Mouse (Mus musculus) left cerebral cortex, postnatal 10 days (tissue): ENCODE measurements around the gene Dnaaf3. TPM values are rescaled to one million over a fixed set of nuclear protein-coding genes. Genes with fewer than 3 reads are reported as not detected.
"Not testable (repeated sequence)": the region's sequence is repeated elsewhere in the genome, so short reads cannot be mapped to it uniquely, and the experiment has no call there.

Source experiments
- DNase-seq, 2 experiments: peaks; one replicate each; pipeline ENCODE4 v3.0.0; 2021 to 2022; ENCODE audit warnings: low spot score in 2 of 2, mixed read lengths in 1 of 2; ENCODE audit errors: extremely low spot score in 1 of 2
- intact Hi-C: fragments of 180-260 bp; cut with DNase I; formaldehyde crosslinking; loops from one replicate; pipeline ENCODE4 v1.15.1; 2025
- total RNA-seq, 2 experiments: library from RNA; stranded (reverse); gene quantifications; 2 replicates each; pipeline ENCODE4 v1.2.3; 2021

Gene Dnaaf3
- total RNA-seq: under 1 TPM; 0.51 to 0.69 TPM

- peak; percentile 26 to 74 for DNase-seq
- intact Hi-C loops: no loop called here
Observed at GRCm38 (mm10) chr7:4532005-4532729, at the start of gene Dnaaf3. Gene Dnaaf3, minus strand, starts transcription at chr7:4532453.

DNA sequence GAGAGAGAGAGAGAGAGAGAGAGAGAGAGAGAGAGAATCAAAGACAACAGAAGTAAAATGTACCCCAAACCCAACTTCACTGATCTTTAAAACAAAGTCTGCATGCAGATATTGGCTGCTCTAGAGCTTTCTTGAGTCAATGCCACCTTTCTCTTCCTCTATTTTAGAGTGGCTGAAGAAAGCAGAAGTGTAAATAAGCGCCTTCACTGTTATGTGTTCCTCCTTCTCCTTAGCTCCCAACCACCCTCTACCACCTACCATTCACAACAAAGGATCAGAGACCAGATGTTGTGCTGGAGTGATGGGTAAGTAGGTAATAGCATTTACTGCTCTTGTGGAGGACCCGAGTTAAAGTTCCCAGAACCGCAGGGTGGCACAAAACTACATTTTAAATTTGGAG is 49.2 kb upstream of the Dnaaf3 start:
- intact Hi-C loops, DNase-seq: not testable (repeated sequence)

- intact Hi-C loops, DNase-seq: not testable (repeated sequence)
Observed at GRCm38 (mm10) chr7:4572361-4572760, 40.1 kb upstream of the Dnaaf3 start.

GRCm38 (mm10) chr7:4562660-4563059 is 30.4 kb upstream of the Dnaaf3 start:
- no peak for DNase-seq
- intact Hi-C loops: loop anchor here (5.0 kb wide), 1 partner anchor 40 kb away; the partner anchor contains the start of gene Ptprh

DNA sequence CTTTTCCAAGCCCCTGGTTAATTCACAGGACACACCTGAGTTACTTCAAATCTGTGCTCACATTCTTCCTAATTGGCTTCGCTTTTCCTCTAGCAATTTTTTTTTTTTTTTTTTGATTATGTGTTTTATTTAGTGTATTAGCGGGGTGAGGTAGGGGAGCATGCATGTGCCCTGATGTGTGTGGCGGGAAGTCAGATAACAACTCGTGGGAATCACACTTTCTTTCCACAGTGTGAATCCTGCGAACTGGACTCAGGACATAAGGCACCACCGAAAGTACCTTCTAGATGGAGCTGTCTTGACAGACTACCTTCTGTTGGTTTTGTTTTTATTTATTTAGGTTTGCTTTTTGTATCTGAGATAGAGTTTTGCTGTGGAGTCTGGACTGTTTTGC is 24.9 kb upstream of the Dnaaf3 start:
- intact Hi-C loops: loop anchor here (5.0 kb wide), 1 partner anchor 240 kb away; no protein-coding TSS in a partner anchor
- DNase-seq: no peak

DNA sequence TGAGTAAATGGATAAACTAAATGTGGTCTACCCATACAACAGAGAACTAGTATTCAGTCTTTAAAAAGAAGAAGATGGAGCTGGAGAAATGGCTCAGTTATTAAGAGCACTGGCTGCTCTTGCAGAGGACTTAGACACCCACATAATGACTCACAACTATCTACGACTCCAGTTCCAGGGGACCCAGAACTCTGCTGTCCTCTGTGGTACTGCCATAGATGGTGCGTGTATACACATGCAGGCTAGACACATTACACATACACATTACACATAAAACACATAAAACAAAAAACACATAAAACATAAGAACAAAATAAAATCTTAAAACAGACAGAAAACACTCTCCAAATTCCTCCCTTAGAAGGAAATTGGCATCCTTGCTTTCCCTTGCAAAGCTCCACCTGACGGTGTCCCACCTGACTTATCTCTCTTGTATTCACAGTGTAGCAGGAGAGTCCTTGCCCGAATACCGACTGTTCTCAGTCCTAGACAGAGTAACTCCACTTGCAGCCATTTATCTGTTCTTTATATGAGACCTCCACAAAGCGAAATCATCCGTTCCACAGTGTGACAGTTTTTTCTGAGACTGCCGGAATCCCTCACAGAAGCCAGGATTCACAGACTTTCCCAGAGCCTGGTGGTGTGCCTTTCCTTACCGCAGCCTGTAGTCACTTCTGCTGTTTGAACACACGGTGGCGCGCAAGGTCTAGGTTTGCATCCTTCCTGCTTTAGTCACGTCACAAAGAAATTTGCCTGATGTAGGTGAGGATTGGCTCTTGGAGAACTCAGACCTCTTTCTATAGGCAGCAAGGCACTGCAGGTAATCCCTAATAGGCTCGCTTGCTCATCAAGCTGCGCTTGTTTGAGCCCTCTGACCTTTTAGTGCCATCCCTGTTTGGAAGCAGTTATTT is 24.3 kb upstream of the Dnaaf3 start:
- DNase-seq: peak; percentile 77 to 80
- intact Hi-C loops: loop anchor here (5.0 kb wide), 1 partner anchor 241 kb away; no protein-coding TSS in a partner anchor

- peak; percentile 66 to 83 for DNase-seq
- intact Hi-C loops: no loop called here
Observed at GRCm38 (mm10) chr7:4547221-4547641, 15.0 kb upstream of the Dnaaf3 start, which contains the start of gene Syt5. Gene Syt5, minus strand, starts transcription at chr7:4547541.

DNA sequence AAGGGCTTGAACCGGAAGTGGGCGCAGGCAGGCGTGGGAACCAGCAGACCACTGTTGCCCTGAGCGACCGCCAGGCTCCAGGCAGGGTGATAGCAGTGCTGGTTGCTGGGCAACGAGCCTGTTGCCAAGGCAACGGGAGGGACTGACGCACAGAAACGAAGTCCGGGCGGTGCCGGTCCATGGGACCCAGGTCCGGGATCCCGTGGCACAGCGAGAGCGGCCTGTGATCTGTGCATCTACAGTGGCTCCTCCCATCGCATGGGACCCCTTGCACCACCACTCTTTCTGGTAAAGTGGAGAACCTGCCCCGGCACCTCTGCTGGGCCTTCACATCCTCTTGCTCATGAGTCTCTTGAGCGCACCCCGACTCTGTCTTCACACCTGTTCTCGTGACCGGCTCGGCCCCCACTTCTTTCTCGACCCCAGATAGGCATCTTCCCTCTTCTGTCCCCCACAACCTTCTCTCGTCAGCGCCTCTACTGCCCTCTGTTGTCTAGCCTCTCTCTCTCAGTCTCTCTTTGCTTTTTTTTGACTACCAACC is 14.4 kb upstream of the Dnaaf3 start:
- DNase-seq: peak; percentile 96
- intact Hi-C loops: no loop called here

DNA sequence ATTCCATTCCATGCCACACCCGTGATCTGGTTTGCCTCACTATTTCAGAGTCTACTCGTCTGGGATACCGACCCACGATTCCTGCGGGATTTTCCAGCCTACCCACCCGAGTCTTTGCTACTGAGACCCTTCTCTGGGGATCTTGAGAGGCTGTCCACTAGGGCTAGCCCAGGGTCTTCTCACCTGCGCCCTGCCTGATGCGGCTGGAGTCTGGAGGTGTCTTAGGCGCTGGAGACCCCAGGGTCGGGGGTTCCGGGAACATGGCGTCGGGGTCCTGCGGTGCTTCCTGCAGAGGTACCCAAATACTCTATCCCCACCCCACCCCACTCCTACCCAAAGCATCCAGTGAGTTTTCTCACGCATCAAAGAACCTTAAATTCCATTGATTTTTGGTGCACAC is 13.8 kb upstream of the Dnaaf3 start:
- peak in 1 of 2 experiments; percentile 53 for DNase-seq
- intact Hi-C loops: no loop called here

- intact Hi-C loops: no loop called here
- DNase-seq: no peak
Observed at GRCm38 (mm10) chr7:4542013-4542412, 9.8 kb upstream of the Dnaaf3 start.

DNA sequence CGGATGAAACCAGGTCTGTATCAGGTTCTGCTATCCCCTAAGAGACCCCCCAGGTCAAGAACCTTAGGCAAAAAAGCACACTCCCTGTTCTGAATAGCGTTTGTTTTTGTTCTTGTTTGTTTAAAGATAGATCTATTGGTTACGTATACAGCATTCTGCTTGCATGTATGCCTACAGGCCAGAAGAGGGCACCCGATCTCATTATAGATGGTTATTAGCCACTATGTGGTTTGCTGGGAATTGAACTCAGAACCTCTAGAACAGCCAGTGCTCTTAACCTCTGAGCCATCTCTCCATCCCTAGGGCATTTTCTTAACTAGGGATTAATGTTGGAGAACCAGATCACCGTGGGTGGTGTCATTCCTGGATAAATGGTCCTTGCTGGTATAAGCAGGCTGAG is 9.1 kb upstream of the Dnaaf3 start:
- DNase-seq: no peak
- intact Hi-C loops: no loop called here

DNA sequence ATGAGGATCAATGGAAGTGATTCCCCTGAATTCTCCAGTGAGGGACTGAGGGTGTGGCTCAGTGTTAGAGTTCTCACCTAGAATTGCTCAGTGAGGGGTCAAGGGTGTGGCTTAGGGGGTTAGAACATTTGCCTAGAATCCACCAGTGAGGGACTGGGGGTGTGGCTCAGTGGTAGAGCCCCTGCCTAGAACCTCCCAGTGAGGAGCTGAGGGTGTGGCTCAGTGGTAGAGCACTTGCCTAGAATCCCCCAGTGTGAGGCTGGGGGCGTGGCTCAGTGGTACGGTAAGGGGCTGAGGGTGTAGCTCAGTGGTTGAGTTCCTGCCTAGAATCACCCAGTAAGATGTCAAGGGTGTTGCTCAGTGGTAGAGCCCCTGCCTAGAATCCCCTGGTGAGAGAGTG is 6.8 kb upstream of the Dnaaf3 start:
- no peak for DNase-seq
- intact Hi-C loops: no loop called here

DNA sequence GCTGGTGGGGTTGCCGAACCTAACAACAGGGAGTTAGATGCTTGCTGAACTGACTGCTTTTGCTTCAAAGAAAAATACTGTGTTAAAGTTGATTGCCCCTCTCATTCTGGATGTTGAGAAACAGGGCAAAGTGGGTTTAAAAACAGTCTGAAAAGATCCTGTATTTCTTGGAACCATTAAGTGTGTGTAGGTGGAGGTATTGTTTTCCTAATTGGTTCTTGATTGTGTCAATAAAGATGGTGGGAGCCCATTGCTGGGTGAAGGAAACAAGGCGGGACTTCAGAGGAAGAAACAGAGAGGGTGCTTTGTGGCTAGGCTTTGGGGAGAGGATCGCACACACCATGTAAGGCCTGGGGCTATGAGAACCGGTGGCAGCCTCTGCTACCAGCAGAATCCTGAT is 4.9 kb upstream of the Dnaaf3 start:
- intact Hi-C loops: no loop called here
- no peak for DNase-seq

GRCm38 (mm10) chr7:4536369-4536768 is 4.1 kb upstream of the Dnaaf3 start:
- intact Hi-C loops: no loop called here
- no peak for DNase-seq

DNA sequence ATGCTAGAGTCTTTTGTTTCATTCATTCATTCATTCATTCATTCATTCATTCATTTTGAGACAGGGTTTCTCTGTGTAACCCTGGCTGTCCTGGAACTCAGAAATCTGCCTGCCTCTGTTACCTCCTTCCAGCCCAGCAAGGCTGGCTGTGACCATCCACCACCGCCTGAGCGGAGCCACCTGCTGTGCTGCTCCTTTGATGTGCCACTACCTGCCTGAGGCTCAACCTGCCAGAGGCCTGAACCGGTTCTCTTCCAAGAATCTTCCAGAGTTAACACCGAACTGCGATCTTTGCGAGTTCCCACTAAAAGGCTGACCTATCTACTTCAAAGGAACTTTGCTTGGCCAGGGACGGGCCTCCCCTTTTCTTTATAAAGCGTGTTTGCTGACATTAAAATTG is 2.1 kb downstream of the Dnaaf3 start:
- DNase-seq, intact Hi-C loops: not testable (repeated sequence)

GRCm38 (mm10) chr7:4527302-4527689 is 5.0 kb downstream of the Dnaaf3 start:
- no peak for DNase-seq
- intact Hi-C loops: no loop called here

GRCm38 (mm10) chr7:4526341-4527301 is 5.6 kb downstream of the Dnaaf3 start:
- intact Hi-C loops: no loop called here
- DNase-seq: peak; percentile 51 to 90

DNA sequence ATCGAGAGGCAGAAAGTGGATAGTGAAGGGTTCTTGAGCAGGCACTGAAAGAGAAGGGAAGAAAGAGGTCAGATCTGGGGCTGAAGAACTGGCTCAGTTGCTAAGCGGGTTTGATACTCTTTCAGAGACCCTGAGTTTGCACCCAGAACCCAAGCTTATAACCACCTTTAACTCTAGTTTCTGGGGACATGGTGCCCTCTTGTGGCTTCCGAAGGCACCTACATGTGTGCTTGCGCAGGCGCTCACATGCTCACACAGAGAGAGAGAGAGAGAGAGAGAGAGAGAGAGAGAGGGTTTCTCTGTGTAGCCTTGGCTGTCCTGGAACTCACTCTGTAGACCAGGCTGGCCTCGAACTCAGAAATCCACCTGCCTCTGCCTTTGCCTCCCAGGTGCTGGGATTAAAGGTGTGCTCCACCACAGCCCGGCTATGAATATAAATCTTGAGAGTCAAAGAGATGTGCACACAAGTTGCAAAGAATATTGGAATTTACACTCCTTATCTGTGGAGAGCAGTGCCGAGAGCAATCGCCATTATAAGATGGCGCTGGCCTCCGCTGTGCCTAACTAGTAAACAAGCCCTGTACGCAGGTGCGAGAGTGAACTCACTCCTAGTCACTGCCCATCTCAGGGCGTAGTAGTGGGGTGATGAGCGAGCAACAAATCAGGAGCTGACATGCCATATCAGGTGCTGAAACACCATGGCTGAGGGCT is 7.9 kb downstream of the Dnaaf3 start, which contains the start of gene Tnni3:
Gene Tnni3 (minus strand): TSS at position 18 of the 711 bp plus-strand sequence.
- DNase-seq, intact Hi-C loops: not testable (repeated sequence)
